Mouse (Mus musculus) G1E (cell line): ENCODE measurements around the gene Smoc1. TPM values are rescaled to one million over a fixed set of nuclear protein-coding genes. Genes with fewer than 3 reads are reported as not detected.

Experiments
- ATAC-seq: 2 replicates; pipeline ENCODE4 v1.8.0; 2016; ENCODE audit warnings: mild to moderate bottlenecking; ENCODE audit not compliant: insufficient number of reproducible peaks, poor library complexity, low FRiP score, severe bottlenecking; ENCODE audit errors: extremely low read depth
- DNase-seq: peaks from one replicate; pipeline ENCODE4 v3.0.0; 2012; ENCODE audit warnings: low spot score
- H3K27me3 ChIP-seq: 2 replicates; pipeline ENCODE4 v1.6.1; 2012; ENCODE audit warnings: mild to moderate bottlenecking, low read length, inconsistent platforms; ENCODE audit not compliant: insufficient read depth
- H3K36me3 ChIP-seq: replicated peaks from 2 replicates; pipeline ENCODE3; 2012; ENCODE audit warnings: mild to moderate bottlenecking, inconsistent platforms
- H3K4me1 ChIP-seq: 2 replicates; pipeline ENCODE4 v1.6.1; 2012; ENCODE audit warnings: low read depth, low read length, inconsistent platforms, mixed read lengths; ENCODE audit not compliant: insufficient read depth
- H3K4me3 ChIP-seq: 2 replicates; pipeline ENCODE4 v1.5.1; 2012; ENCODE audit warnings: low read depth, mild to moderate bottlenecking, inconsistent platforms, low read length, moderate library complexity, mixed read lengths
- H3K9me3 ChIP-seq: replicated peaks from 2 replicates; pipeline ENCODE4 v1.6.1; 2012; ENCODE audit warnings: inconsistent platforms
- CTCF ChIP-seq: IDR thresholded peaks from 2 replicates; pipeline ENCODE4 v1.5.1; 2012; ENCODE audit warnings: low read depth, low read length, inconsistent platforms, mixed read lengths
- GATA1 ChIP-seq: IDR thresholded peaks from 2 replicates; pipeline ENCODE4 v1.6.1; 2012; ENCODE audit warnings: borderline replicate concordance, low read length, inconsistent platforms, mixed read lengths
- GATA2 ChIP-seq: IDR thresholded peaks from 2 replicates; pipeline ENCODE4 v1.6.1; 2012; ENCODE audit warnings: low read depth, low read length, inconsistent platforms, borderline replicate concordance
- POLR2AphosphoS5 ChIP-seq: IDR thresholded peaks from 2 replicates; pipeline ENCODE4 v1.6.1; 2012; ENCODE audit warnings: low read depth, low read length, inconsistent platforms; ENCODE audit not compliant: insufficient replicate concordance
- TAL1 ChIP-seq: conservative IDR thresholded peaks from 2 replicates; pipeline ENCODE4 v1.6.1; 2012; ENCODE audit warnings: low read depth, low read length, inconsistent platforms, mixed read lengths
- polyA plus RNA-seq: library from polyadenylated mRNA; stranded (reverse); fragments of >175 nt; gene quantifications from 2 replicates; pipeline ENCODE4 v1.2.3, GENCODE M21; 2012
- total RNA-seq, 2 experiments: library from RNA; stranded (forward) in 1 of 2; stranded (reverse) in 1 of 2; fragments of 200-1000 nt in 1 of 2; fragments of >200 nt in 1 of 2; fragmentation: Nextera tagmentation in 1 of 2; gene quantifications; 2 replicates each; pipeline ENCODE4 v1.2.3; 2014 to 2017

Smoc1 gene
- total and polyA plus RNA-seq, 3 experiments, result 10.6 to 36.3 (median 28.1) TPM

DNA sequence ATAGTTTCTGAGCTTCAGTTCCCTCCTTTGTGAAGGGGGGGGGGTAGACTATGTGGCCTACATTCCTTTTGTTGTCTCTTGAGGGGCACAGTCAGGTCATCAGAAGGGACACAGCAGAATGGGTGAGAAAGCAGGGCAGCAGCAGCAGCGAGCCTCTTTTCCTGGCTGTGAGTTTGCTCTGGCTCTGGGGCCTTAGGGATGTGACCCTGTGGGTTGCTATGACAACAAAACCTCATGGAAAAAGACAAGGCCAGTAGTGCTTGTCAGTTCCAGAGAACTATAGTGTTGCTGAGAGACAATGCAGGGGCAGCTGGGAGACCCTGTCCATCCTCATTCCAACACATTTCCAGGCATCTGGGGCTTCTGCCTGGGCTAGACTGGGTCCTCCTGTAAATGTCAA, 176.6 kb downstream of the Smoc1 start:
- DNase-seq (no peak), ATAC-seq (no peak)
- Histone ChIP-seq H3K36me3 (no peaks in the 10 kb centered on the region), H3K27me3 (peaks cover 12% of the 10 kb centered on the region), H3K4me3 (no peak overlapping the region), H3K4me1 (peaks cover 5% of the 10 kb centered on the region; the same call in 1 of the 2 replicates), H3K9me3 (no peaks in the 10 kb centered on the region)
- TF ChIP-seq CTCF (no peak), GATA2 (no peak), GATA1 (no peak), POLR2AphosphoS5 (no peak), TAL1 (no peak)

DNA sequence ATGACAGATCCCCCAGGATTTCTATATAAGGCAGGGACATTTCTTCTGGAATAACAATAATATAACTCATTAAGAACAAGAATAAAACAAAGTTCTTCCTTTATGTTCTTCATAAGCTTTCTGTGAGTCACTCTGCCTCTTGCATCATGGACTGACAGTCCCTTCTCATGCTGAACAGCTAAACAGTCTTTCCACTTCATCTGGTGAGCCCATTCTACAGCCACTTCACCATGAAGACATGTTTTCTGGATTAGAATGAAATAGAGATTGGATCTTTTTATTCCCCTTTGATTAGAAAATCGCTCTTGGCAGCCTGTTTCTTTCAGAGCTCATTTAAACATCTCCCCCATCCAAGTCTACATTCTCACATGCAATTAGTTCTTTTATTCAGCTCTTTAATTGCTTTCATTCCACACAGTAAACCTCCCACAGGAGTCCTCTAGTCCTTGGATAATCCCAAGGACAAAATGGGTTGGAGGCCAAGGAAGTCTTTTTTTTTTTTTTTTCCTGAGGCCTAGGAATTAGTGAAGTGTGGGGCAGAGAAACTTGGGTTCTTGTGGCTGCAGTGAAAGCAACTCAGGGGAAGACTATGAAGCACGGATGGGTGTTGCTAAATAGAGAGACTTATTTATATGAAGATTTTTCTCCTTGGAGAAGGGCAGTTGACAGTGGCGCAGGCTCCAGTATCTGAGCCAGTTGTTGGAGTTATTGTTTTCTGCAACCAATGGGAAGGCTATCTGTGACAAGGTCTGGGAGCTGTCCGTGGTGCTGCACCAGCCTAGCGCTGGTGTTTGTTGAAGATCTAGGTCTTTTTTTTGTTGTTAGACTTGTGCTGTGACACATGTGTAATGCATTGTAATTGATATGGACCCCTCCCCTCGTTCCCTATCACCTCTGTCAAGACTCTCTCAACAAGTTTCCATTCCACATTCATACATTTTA, 179.3 kb downstream of the Smoc1 start:
- H3K4me1 ChIP-seq, result no peaks in the 10 kb centered on the region
- TF ChIP-seq GATA1 (no peak), GATA2 (no peak), CTCF (no peak), TAL1 (no peak), POLR2AphosphoS5 (no peak)
- H3K36me3 ChIP-seq, result no peaks in the 10 kb centered on the region
- H3K9me3 ChIP-seq, result no peaks in the 10 kb centered on the region
- peaks cover 2% of the 10 kb centered on the region; the same call in 1 of the 2 replicates for H3K27me3 ChIP-seq
- ATAC-seq (no peak), DNase-seq (peak; percentile 66)
- H3K4me3 ChIP-seq, result no peak overlapping the region

DNA sequence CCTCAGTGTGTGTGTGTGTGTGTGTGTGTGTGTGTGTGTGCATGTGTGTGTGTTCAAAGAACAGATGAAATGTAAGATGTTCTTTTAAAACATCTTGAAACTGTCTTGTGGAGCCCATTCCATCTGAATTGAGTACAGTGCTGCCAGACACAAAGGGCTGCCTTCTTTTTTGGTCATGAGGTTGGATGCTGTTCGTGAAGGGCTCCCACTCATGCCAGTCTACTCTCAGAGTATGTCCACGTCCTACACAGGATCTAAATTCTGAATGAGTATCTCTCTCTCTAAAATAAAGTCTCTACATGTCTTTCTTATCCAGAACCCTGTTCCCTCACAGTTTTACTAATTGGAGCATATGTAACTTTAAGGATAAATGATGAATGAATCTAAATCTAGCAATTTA, 182.0 kb downstream of the Smoc1 start:
- no peaks in the 10 kb centered on the region for H3K27me3 ChIP-seq

DNA sequence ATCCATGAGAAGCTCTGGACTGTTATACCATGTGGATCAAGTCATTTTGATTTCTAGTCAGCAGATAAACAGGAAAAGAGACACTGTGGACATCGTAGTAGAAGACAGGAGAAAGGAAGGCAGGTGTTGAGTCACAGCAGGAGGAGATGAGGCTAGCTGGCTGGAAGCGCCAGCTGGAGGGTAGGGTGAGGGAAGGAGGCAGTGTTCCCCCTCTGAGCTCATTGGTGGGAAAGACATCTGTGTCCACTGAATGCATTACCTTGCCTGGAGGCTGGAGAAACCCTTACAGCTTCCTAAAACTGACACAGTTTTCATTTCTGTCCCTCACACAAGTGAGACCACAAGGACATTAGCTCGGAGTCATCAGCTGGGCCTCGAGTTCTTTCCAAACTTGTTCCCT, 192.7 kb downstream of the Smoc1 start:
- Histone ChIP-seq H3K36me3 (no peaks in the 10 kb centered on the region), H3K4me3 (no peak overlapping the region), H3K9me3 (no peaks in the 10 kb centered on the region), H3K4me1 (no peaks in the 10 kb centered on the region), H3K27me3 (peaks cover 24% of the 10 kb centered on the region)
- ATAC-seq, result no peak
- no peak for DNase-seq
- TF ChIP-seq GATA2 (no peak), CTCF (no peak), POLR2AphosphoS5 (no peak), GATA1 (no peak), TAL1 (no peak)

More for the DNA sequence above, 182.0 kb downstream of the Smoc1 start:
- Histone ChIP-seq H3K4me3 (no peak overlapping the region), H3K9me3 (no peaks in the 10 kb centered on the region), H3K36me3 (no peaks in the 10 kb centered on the region), H3K4me1 (no peaks in the 10 kb centered on the region)
- ATAC-seq (no peak), DNase-seq (no peak)
- TF ChIP-seq GATA1 (no peak), POLR2AphosphoS5 (no peak)

DNA sequence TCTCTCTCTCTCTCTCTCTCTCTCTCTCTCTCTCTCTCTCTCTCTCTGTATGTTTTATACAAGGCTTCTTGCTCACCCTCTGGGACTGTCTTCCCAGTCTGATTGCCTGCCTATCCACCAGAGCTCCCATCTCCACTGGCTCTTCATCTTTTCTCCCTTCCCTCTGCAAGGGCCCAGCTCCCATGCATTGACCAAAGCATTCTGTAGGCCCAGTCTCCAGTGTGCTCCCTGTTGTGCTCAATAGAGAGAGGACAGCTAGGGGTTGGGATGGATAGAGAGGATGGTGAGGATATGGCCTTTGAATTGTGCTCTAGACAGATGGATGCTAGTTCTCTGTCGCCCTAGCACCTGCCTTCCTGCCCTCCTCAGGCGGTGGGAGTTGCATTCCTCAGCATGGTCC, 196.7 kb downstream of the Smoc1 start:
- H3K9me3 ChIP-seq, result no peaks in the 10 kb centered on the region
- TF ChIP-seq POLR2AphosphoS5 (no peak), TAL1 (no peak), CTCF (no peak), GATA2 (no peak), GATA1 (no peak)
- no peaks in the 10 kb centered on the region for H3K4me1 ChIP-seq
- peaks cover 24% of the 10 kb centered on the region for H3K27me3 ChIP-seq
- DNase-seq (no peak), ATAC-seq (no peak)
- H3K4me3 ChIP-seq, result no peak overlapping the region
- H3K36me3 ChIP-seq, result no peaks in the 10 kb centered on the region

DNA sequence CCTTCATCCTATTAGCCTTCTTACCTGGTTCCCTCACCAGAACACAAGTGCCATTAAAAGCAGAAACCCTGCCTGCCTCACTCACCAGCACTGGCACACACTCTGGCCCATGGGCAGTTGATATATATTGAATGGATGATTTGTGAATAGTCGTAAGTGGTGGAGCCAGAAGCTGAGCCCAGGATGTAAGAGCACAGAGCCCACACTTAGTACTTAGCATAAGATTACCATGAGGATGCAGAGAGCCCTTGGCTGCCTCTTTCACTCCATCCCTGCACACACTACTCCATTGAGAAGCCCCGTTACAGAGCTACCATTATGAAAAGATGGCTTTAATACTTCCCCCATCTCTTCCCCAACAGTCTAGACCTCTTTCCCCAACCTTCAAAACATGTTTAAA, 198.2 kb downstream of the Smoc1 start:
- Histone ChIP-seq H3K27me3 (peaks cover 12% of the 10 kb centered on the region), H3K9me3 (no peaks in the 10 kb centered on the region)
- ATAC-seq, result no peak

More for the DNA sequence above, 198.2 kb downstream of the Smoc1 start:
- no peak for DNase-seq
- no peaks in the 10 kb centered on the region for H3K4me1 ChIP-seq
- no peaks in the 10 kb centered on the region for H3K36me3 ChIP-seq
- TF ChIP-seq GATA2, result no peak
- no peak overlapping the region for H3K4me3 ChIP-seq
